Mouse (Mus musculus) kidney, postnatal 36 days (tissue): ENCODE results near the gene Tlk1.
A peak's percentile ranks its signal among the peaks of the same experiment; 100 is the strongest.

Experiments used
- DNase-seq, 2 experiments: peaks; one replicate each; pipeline ENCODE4 v3.0.0; 2021 to 2022; ENCODE audit warnings: mixed read lengths in 2 of 2

Tlk1 gene

GRCm38 (mm10) chr2:70784447-70784846, 41.1 kb downstream of the Tlk1 start:
- no peak for DNase-seq

- DNase-seq, result no peak
These were observed 42.0 kb downstream of the Tlk1 start for GRCm38 (mm10) chr2:70783504-70783903.

- peak; percentile 27 to 39 for DNase-seq
These were observed 45.9 kb downstream of the Tlk1 start for GRCm38 (mm10) chr2:70779634-70780033.

- DNase-seq, result no peak
These were observed 48.8 kb downstream of the Tlk1 start for GRCm38 (mm10) chr2:70776744-70777143.

- peak; percentile 15 to 28 for DNase-seq
These were observed 60.8 kb downstream of the Tlk1 start for GRCm38 (mm10) chr2:70764734-70765133.

- DNase-seq, result peak in 1 of 2 experiments; percentile 24
These were observed 62.8 kb downstream of the Tlk1 start for GRCm38 (mm10) chr2:70762741-70763140.

- no peak for DNase-seq
These were observed 73.4 kb downstream of the Tlk1 start for GRCm38 (mm10) chr2:70752149-70752548.

- no peak for DNase-seq
These were observed 73.9 kb downstream of the Tlk1 start for GRCm38 (mm10) chr2:70751655-70752054.

- no peak for DNase-seq
These were observed 82.9 kb downstream of the Tlk1 start for GRCm38 (mm10) chr2:70742588-70742987.

GRCm38 (mm10) chr2:70741901-70742300, 83.6 kb downstream of the Tlk1 start:
- no peak for DNase-seq

GRCm38 (mm10) chr2:70736008-70736407, 89.5 kb downstream of the Tlk1 start:
- DNase-seq, result no peak

- no peak for DNase-seq
These were observed 90.0 kb downstream of the Tlk1 start for GRCm38 (mm10) chr2:70735534-70735933.

GRCm38 (mm10) chr2:70727089-70727488, 98.4 kb downstream of the Tlk1 start:
- no peak for DNase-seq

GRCm38 (mm10) chr2:70723610-70724243, 101.8 kb downstream of the Tlk1 start:
- no peak for DNase-seq

GRCm38 (mm10) chr2:70710878-70711277, 114.7 kb downstream of the Tlk1 start:
- DNase-seq, result no peak

- no peak for DNase-seq
These were observed 115.3 kb downstream of the Tlk1 start for GRCm38 (mm10) chr2:70710236-70710635.

GRCm38 (mm10) chr2:70708986-70709730, 116.4 kb downstream of the Tlk1 start:
- DNase-seq, result no peak

- no peak for DNase-seq
These were observed 123.1 kb downstream of the Tlk1 start for GRCm38 (mm10) chr2:70702403-70702802.

- no peak for DNase-seq
These were observed 124.0 kb downstream of the Tlk1 start for GRCm38 (mm10) chr2:70701571-70701970.

GRCm38 (mm10) chr2:70700851-70701250, 124.7 kb downstream of the Tlk1 start:
- no peak for DNase-seq

GRCm38 (mm10) chr2:70695712-70696111, 129.8 kb downstream of the Tlk1 start:
- DNase-seq, result no peak

GRCm38 (mm10) chr2:70690195-70690594, 135.3 kb downstream of the Tlk1 start:
- DNase-seq, result peak in 1 of 2 experiments; percentile 24

- no peak for DNase-seq
These were observed 137.0 kb downstream of the Tlk1 start for GRCm38 (mm10) chr2:70688454-70689078.

- no peak for DNase-seq
These were observed 143.2 kb downstream of the Tlk1 start for GRCm38 (mm10) chr2:70682324-70682723.
